Mouse (Mus musculus) forebrain, embryonic 12.5 days (tissue): ENCODE measurements around the gene Stat5a. TPM values are rescaled to one million over a fixed set of nuclear protein-coding genes. Genes with fewer than 3 reads are reported as not detected.

ENCODE experiments used
- ATAC-seq: fragments of 200-750 bp; cut with Nextera tagmentation; 2 replicates; pipeline ENCODE4 v1.8.0; 2017; ENCODE audit warnings: moderate TSS enrichment; ENCODE audit not compliant: low FRiP score
- H3K27ac ChIP-seq: fragments of 300-500 bp; sonication (generic); 2 replicates; pipeline ENCODE4 v1.5.1; 2016; ENCODE audit warnings: mild to moderate bottlenecking
- H3K27me3 ChIP-seq: fragments of 300-500 bp; sonication (generic); 2 replicates; pipeline ENCODE4 v1.6.1; 2016; ENCODE audit warnings: mild to moderate bottlenecking
- H3K36me3 ChIP-seq: fragments of 300-500 bp; sonication (generic); replicated peaks from 2 replicates; pipeline ENCODE4 v1.6.1; 2016; ENCODE audit warnings: mild to moderate bottlenecking
- H3K4me1 ChIP-seq: fragments of 300-500 bp; sonication (generic); 2 replicates; pipeline ENCODE4 v1.6.1; 2016
- H3K4me2 ChIP-seq: fragments of 300-500 bp; sonication (generic); 2 replicates; pipeline ENCODE4 v1.6.1; 2016; ENCODE audit warnings: mild to moderate bottlenecking, moderate library complexity
- H3K4me3 ChIP-seq: fragments of 300-500 bp; sonication (generic); replicated peaks from 2 replicates; pipeline ENCODE4 v1.5.1; 2016; ENCODE audit warnings: mild to moderate bottlenecking
- H3K9ac ChIP-seq: fragments of 300-500 bp; sonication (generic); 2 replicates; pipeline ENCODE4 v1.6.1; 2016; ENCODE audit warnings: mild to moderate bottlenecking
- H3K9me3 ChIP-seq: fragments of 300-500 bp; sonication (generic); 2 replicates; pipeline ENCODE4 v1.6.1; 2016
- WGBS: fragments of 180-500 bp; shearing (Covaris S2); methylation state at CpG from one replicate; pipeline ENCODE4 v1.1.7; 2016; 5-methylcytosine and 5-hydroxymethylcytosine counted together
- polyA plus RNA-seq: library from polyadenylated mRNA; unstranded; fragments of >200 nt; fragmentation: Nextera tagmentation; extraction: Ambion mirVana; gene quantifications from 2 replicates; pipeline ENCODE4 v1.2.1, GENCODE M21; 2016

The Stat5a gene
- polyA plus RNA-seq, 1 experiment from 2014 or later, result 1.8 TPM

DNA sequence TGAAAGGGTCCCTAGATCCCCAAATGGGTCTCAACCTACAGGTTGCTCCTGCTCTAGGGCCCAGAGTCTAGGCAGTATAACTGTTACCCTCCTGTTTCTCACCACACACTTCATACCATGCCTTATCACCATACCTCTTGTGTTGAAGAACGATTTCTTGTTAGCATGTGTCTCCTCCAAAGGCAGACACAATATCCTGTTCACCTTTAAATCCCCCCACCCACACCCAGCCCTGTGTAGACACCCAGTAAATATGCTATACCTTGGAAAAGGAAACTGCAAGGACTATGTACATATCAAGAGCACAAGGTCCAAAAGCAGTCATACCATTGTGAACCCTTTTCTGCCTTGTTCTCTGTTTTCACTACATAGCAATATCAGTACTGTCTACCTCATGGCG, 7.1 kb upstream of the Stat5a start:
- Histone ChIP-seq H3K9ac (no peak overlapping the region), H3K4me3 (no peak overlapping the region), H3K27me3 (peaks cover 51% of the 10 kb centered on the region), H3K9me3 (no peaks in the 10 kb centered on the region), H3K36me3 (no peaks in the 10 kb centered on the region), H3K27ac (no peak overlapping the region), H3K4me1 (peaks cover 22% of the 10 kb centered on the region), H3K4me2 (no peak overlapping the region)
- WGBS, result 92% methylated on average over 2 of the region's 2 CpGs
- ATAC-seq, result no peak

DNA sequence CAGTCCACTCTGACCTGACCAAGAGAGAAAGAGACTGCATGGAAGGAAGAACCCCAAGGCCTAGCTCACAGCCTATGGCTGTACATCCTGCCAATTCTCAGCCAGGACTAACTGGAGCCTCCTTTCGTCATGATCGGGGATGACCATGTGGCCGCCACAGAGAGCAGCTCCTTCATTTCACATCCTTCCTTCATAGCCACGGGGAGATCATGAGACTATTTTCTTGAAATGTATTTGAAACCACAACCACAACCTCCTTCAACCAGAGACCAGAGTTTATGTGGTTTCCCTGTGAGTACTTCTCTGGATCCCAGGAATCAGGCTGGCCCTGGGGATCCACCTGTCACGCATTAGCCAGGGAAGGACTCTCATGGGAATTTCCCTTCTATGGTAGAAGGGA, 6.1 kb upstream of the Stat5a start:
- Histone ChIP-seq H3K36me3 (no peaks in the 10 kb centered on the region), H3K9me3 (no peaks in the 10 kb centered on the region), H3K27ac (no peak overlapping the region), H3K27me3 (peaks cover 57% of the 10 kb centered on the region), H3K4me2 (no peak overlapping the region), H3K9ac (no peak overlapping the region), H3K4me3 (no peak overlapping the region), H3K4me1 (peaks cover 22% of the 10 kb centered on the region)
- no peak for ATAC-seq
- 89% methylated on average over 5 of the region's 5 CpGs for WGBS

DNA sequence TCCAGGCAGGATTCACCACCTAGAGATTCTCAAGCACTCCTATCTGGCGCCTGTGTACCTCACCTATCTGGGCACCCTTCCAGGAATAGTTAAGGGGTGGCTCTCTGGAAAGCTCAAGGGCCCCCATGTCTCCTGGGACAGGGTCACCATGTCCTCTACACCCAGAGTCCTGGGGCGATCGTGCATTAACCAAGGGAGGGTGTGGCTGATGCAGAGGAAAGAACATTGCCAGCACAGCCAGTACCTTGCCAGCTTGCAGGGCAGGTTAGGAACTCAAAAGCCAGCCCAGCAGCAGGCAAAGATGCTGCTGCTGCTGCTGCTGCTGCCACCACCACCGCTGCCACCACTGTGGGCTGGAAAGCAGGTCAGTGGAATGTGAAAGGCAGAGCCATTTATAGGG, 4.9 kb upstream of the Stat5a start:
- Histone ChIP-seq H3K27me3 (peaks cover 64% of the 10 kb centered on the region), H3K9me3 (no peaks in the 10 kb centered on the region), H3K27ac (no peak overlapping the region), H3K4me1 (peaks cover 15% of the 10 kb centered on the region), H3K4me2 (no peak overlapping the region), H3K4me3 (no peak overlapping the region), H3K9ac (no peak overlapping the region), H3K36me3 (no peaks in the 10 kb centered on the region)
- WGBS, result 67% methylated on average over 4 of the region's 4 CpGs
- ATAC-seq, result no peak

DNA sequence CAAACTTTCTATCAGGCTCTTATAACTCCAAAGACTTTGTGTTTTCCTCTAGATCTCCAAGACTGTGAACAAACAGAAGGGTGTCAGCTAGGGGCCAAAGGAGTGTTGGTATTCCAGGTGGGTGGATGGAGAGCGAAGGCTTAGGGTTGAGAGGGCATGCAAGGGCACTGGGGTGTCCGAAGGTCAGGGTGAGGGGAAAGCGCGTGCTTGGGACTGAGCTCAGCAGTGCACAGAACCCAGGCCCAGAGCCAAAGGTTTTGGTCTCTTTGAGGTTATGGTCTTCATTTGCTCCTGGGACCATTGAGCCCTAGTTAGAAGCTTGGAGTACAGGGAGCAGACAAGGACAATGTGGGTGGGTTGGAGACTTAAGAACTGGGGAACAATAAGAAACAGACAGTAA, 4.0 kb upstream of the Stat5a start:
- no peak for ATAC-seq
- 88% methylated on average over 4 of the region's 4 CpGs for WGBS

DNA sequence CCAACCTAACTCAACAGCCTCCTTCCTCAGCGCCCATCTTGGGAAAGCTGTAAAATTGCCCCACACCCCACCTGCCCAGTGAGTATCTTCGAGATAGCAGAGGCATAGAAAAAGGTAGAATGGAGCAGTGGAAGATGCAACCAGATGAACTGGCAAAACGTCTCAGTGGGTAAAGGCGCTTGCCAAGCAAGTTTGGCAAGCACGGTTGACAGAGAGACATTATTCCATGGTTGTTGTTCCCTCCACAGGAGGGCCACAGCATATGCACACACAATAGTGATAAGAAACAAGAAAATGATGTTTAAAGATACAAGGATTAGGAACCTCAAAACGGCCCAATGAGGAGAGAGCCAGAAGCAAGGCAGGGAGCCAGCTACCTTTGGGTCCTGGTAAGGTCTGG, 1.2 kb upstream of the Stat5a start:
- Histone ChIP-seq H3K4me1 (0 out of 2 replicates have a peak, but pooled peaks cover 4% of the 10 kb centered on the region), H3K9me3 (no peaks in the 10 kb centered on the region), H3K9ac (no peak overlapping the region), H3K4me2 (no peak overlapping the region), H3K27me3 (peaks cover 90% of the 10 kb centered on the region), H3K27ac (no peak overlapping the region), H3K4me3 (no peak overlapping the region), H3K36me3 (no peaks in the 10 kb centered on the region)
- WGBS, result 79% methylated on average over 6 of the region's 6 CpGs
- no peak for ATAC-seq

More for the DNA sequence above, 4.0 kb upstream of the Stat5a start:
- Histone ChIP-seq H3K4me3 (no peak overlapping the region), H3K4me2 (no peak overlapping the region), H3K27me3 (peaks cover 73% of the 10 kb centered on the region), H3K4me1 (peaks cover 10% of the 10 kb centered on the region), H3K9me3 (no peaks in the 10 kb centered on the region), H3K9ac (no peak overlapping the region), H3K27ac (no peak overlapping the region), H3K36me3 (no peaks in the 10 kb centered on the region)

DNA sequence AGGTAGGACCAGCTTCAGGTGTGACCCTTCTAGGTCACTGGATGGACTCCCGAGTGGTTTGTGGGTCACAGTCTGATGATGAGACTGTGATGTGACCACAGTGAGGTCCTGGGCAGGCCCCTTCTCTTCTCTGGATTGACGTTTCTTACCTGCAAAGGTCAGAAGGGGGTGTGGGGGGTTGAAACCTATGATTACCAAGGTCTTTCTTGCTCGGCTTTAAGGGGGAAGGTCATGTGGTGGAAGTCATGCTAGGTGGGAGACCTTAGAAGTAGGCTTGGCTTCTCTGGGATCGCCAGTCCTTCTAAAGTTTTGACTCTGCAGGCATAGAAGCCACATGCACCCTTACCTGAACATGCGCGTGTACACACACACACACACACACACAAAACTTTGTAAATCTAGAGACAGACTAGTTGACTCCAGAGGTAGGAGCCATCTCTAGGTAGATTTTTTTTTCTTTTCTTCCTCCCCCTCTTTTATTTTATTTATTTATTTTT, 476 bp downstream of the Stat5a start:
- WGBS, result 44% methylated on average over 6 of the region's 6 CpGs
- Histone ChIP-seq H3K27me3 (peaks cover 86% of the 10 kb centered on the region), H3K9ac (no peak overlapping the region), H3K27ac (no peak overlapping the region), H3K9me3 (no peaks in the 10 kb centered on the region), H3K36me3 (no peaks in the 10 kb centered on the region), H3K4me1 (0 out of 2 replicates have a peak, but pooled peaks cover 4% of the 10 kb centered on the region), H3K4me2 (peak overlapping the region; percentile 58), H3K4me3 (peak overlapping the region; percentile 39; the same call in 1 of the 2 replicates)
- no peak for ATAC-seq

DNA sequence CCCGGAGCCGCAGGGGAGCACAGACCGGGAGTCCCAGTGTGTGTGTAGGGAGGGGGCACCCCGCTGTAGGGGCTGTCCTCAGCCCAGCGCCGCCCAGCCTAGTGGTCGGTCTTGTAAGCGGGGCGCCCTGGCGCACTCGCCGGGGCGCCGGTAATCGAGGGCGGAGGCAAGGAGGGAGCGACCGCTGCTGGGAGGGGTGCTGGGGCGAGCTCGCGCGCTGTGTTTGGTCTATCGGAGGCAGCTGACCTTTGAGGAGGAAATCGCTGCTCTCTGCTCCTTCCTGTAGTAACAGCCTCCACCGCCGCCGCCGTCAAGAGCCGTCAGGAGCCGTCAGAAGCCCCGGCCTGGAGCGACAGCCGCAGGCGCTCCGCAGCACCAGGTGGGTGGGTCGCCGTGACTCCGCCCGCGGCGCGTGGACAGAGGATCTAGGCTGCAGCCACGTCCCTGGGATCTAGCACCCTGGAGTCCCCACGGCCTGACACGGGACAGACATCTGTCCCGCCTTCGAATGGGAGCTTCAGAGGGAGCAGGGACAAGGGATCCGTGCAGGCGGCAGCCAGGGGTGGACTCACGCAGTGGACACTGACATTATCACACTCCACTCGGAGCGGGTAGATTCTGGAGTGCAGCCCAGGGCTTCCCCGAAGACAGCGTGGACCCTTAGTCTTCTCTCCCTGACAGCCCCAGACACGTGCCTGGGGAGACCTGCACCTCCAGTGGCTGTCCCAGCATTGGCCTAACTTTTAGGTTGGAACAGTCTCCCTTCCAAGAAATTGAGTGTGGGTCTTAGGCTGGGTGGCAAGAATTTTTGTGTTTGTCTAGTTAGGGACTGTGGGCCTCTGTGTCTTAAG, 1.3 kb downstream of the Stat5a start:
- no peak overlapping the region for H3K27ac ChIP-seq

DNA sequence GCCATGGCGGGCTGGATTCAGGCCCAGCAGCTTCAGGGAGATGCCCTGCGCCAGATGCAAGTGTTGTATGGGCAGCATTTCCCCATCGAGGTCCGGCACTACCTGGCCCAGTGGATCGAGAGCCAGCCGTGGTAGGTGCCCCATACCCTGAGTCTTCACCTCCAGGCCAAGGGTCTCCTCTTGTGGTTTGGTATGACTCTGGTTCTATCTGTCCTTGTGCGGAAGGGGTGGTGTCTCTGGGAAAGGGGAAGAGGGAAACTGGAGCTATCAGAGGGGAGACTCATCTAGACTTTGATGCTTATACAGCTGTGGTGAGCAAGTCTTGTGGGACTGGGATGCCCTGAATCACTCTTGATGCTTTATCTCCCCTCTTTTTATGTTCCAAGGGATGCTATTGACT, 2.2 kb downstream of the Stat5a start:
- Histone ChIP-seq H3K4me1 (0 out of 2 replicates have a peak, but pooled peaks cover 4% of the 10 kb centered on the region), H3K27me3 (peaks cover 70% of the 10 kb centered on the region), H3K27ac (no peak overlapping the region), H3K36me3 (no peaks in the 10 kb centered on the region), H3K4me2 (no peak overlapping the region), H3K4me3 (no peak overlapping the region), H3K9ac (no peak overlapping the region), H3K9me3 (no peaks in the 10 kb centered on the region)
- 85% methylated on average over 7 of the region's 7 CpGs for WGBS
- ATAC-seq, result no peak

More for the DNA sequence above, 1.3 kb downstream of the Stat5a start:
- Histone ChIP-seq H3K4me1 (0 out of 2 replicates have a peak, but pooled peaks cover 4% of the 10 kb centered on the region), H3K4me2 (peak overlapping the region; percentile 58), H3K27me3 (peaks cover 79% of the 10 kb centered on the region), H3K9me3 (no peaks in the 10 kb centered on the region), H3K9ac (peak overlapping the region; percentile 47), H3K36me3 (no peaks in the 10 kb centered on the region), H3K4me3 (peak overlapping the region; percentile 39)
- ATAC-seq, result peak; percentile 41; the same call in 1 of the 2 replicates
- 3% methylated on average over 55 of the region's 55 CpGs for WGBS

DNA sequence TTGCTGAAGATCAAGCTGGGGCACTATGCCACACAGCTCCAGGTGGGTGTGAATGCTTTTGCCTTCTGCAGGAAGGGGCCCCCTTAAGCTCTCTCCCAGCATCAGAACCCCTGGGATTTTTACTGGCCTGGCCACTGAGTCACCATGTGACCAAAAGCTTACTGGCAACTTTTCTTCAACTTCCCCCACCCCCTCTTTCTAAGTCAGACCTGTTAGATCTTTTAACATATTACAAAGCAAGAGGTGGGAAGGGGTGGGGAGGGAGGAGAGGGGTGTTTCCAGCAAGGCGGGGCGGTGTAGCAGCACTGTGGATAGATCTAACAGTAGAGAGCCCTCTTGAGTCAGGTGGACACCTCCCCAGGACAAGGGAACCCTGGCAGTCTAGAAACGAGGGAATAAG, 2.7 kb downstream of the Stat5a start:
- H3K27me3 ChIP-seq, result peaks cover 66% of the 10 kb centered on the region
- 34% methylated on average over 3 of the region's 3 CpGs for WGBS
- H3K4me1 ChIP-seq, result 0 out of 2 replicates have a peak, but pooled peaks cover 4% of the 10 kb centered on the region
- H3K9ac ChIP-seq, result no peak overlapping the region
- H3K4me2 ChIP-seq, result no peak overlapping the region
- H3K36me3 ChIP-seq, result no peaks in the 10 kb centered on the region
- no peak for ATAC-seq
- no peak overlapping the region for H3K27ac ChIP-seq
- no peak overlapping the region for H3K4me3 ChIP-seq
- no peaks in the 10 kb centered on the region for H3K9me3 ChIP-seq

DNA sequence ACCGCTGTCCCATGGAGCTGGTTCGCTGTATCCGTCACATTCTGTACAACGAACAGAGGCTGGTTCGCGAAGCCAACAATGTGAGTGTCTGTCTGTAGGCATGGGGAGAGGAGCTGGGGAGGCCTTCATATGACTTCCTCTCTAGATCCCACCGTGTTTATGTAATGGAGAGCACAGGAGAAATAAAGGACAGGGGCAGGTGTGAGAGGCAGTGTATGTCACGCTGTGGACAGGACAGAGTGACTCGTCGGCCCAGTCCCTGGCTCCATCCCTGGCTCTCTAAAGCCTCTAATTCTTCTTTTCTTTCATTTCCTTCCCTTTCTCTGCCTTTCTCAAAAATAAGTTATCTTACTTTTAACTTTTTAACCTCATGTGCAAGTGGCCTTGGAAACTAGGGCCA, 4.0 kb downstream of the Stat5a start:
- no peaks in the 10 kb centered on the region for H3K9me3 ChIP-seq
- ATAC-seq, result no peak
- H3K27ac ChIP-seq, result no peak overlapping the region
- H3K9ac ChIP-seq, result no peak overlapping the region
- peaks cover 56% of the 10 kb centered on the region for H3K27me3 ChIP-seq
- no peak overlapping the region for H3K4me3 ChIP-seq
- H3K4me2 ChIP-seq, result no peak overlapping the region
- 0 out of 2 replicates have a peak, but pooled peaks cover 4% of the 10 kb centered on the region for H3K4me1 ChIP-seq
- 89% methylated on average over 10 of the region's 10 CpGs for WGBS
- no peaks in the 10 kb centered on the region for H3K36me3 ChIP-seq

DNA sequence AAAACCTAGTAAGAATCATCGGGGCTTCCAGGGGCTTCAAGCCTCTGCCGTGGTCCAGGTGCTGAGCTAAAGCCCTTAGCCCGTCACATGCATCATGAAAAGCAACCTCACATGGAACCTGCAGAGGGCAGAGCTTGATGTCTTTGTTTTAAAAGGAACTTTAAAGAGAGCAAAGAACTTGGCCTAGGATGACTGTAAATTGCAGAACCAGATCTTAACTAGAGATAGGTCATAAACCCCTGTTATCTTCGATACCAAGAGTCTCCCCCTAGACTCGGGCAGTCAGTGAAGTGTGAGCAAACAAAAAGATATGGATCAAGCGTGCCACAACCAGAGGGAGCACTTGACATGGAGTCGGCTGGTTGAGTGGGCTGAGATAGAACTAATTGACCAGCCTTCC, 6.5 kb downstream of the Stat5a start:
- Histone ChIP-seq H3K36me3 (no peaks in the 10 kb centered on the region), H3K4me3 (no peak overlapping the region), H3K4me2 (no peak overlapping the region), H3K27ac (no peak overlapping the region), H3K9me3 (no peaks in the 10 kb centered on the region), H3K27me3 (peaks cover 31% of the 10 kb centered on the region), H3K9ac (no peak overlapping the region), H3K4me1 (no peaks in the 10 kb centered on the region)
- no peak for ATAC-seq
- WGBS, result 83% methylated on average over 7 of the region's 7 CpGs

DNA sequence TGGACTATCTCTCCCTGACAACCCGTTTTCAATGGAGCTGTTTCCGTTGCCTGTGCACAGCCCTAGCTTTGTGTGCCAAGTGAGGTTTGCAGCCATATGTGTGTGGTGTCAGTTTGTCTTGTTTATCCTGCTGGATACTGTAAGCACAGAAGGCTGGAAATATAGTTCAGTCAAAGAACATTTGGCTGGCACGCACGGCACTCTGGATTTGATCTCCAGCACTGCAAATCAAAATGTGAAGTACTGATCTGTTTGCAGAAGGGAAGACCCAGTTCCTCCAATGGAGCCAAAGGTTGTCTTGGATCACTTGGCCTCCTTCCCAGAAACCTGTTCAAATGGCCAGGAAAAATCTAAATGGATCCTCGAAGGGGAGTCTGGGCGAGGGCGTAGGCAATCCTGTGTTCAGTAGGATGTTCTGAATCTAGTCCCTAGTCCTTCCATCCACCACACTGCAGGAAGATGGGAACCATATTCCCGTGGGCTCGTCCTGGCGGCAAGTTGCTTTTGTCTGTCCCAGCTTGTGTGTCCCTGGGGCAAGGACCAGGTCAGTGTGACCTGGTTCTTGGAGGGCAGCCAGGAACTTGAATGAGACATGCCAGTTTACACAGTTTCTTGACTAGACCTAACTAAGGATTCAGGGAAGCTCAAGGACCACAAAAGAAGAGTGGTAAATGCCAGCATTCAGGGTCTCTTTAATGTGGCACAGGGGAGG, 11.3 kb downstream of the Stat5a start:
- Histone ChIP-seq H3K4me1 (no peaks in the 10 kb centered on the region), H3K4me3 (no peak overlapping the region), H3K4me2 (no peak overlapping the region), H3K36me3 (no peaks in the 10 kb centered on the region), H3K9me3 (no peaks in the 10 kb centered on the region), H3K27me3 (peaks cover 5% of the 10 kb centered on the region; the same call in 1 of the 2 replicates), H3K9ac (no peak overlapping the region), H3K27ac (no peak overlapping the region)
- 84% methylated on average over 10 of the region's 10 CpGs for WGBS
- ATAC-seq, result no peak
